Mouse (Mus musculus): Measurements from ENCODE around the gene Tspan9. TPM values are rescaled to one million over a fixed set of nuclear protein-coding genes. Genes with fewer than 3 reads are reported as not detected.

Tspan9 gene
- polyA plus RNA-seq, 1 experiment from 2014 or later, result 68.2 TPM

- DNase-seq (ENCODE audit: low spot score) (no peak), ATAC-seq (ENCODE audit: insufficient number of reproducible peaks, low FRiP score, low TSS enrichment, low read depth) (no peak)
- Histone ChIP-seq H3K4me2 (ENCODE audit: low read depth, severe bottlenecking) (peak overlapping the region; percentile 100), H3K27me3 (ENCODE audit: control insufficient read depth, insufficient read depth, low read length) (peaks cover 4% of the 10 kb centered on the region; the same call in 1 of the 2 replicates), H3K4me1 (ENCODE audit: control insufficient read depth, insufficient read depth, low read length) (peaks cover 44% of the 10 kb centered on the region), H3K4me3 (ENCODE audit: low read depth, low read length) (peak overlapping the region; percentile 51), H3K27ac (replicated peaks; ENCODE audit: low read depth, low read length) (no peak overlapping the region), H3K9ac (ENCODE audit: low read length) (peak overlapping the region; percentile 17), H3K36me3 (ENCODE audit: control insufficient read depth, insufficient read depth, low read length) (no peaks in the 10 kb centered on the region), H3K9me3 (ENCODE audit: control insufficient read depth, low read length) (no peaks in the 10 kb centered on the region)
- WGBS, result 39% methylated on average over 11 of the region's 11 CpGs
These were observed 110.1 kb downstream of the Tspan9 start for GRCm38 (mm10) chr6:128033172-128033867.

GRCm38 (mm10) chr6:128032252-128033171, 110.9 kb downstream of the Tspan9 start:
- peaks cover 40% of the 10 kb centered on the region for H3K4me1 ChIP-seq (ENCODE audit: control insufficient read depth, insufficient read depth, low read length)
- H3K4me3 ChIP-seq (ENCODE audit: low read depth, low read length), result peak overlapping the region; percentile 51; the same call in 1 of the 2 replicates

GRCm38 (mm10) chr6:128031584-128031983, 111.8 kb downstream of the Tspan9 start:
- no peak for DNase-seq (ENCODE audit: low spot score)
- no peak for ATAC-seq (ENCODE audit: insufficient number of reproducible peaks, low FRiP score, low TSS enrichment, low read depth)
- Histone ChIP-seq H3K27ac (replicated peaks; ENCODE audit: low read depth, low read length) (no peak overlapping the region), H3K9me3 (ENCODE audit: control insufficient read depth, low read length) (no peaks in the 10 kb centered on the region), H3K27me3 (ENCODE audit: control insufficient read depth, insufficient read depth, low read length) (peaks cover 4% of the 10 kb centered on the region; the same call in 1 of the 2 replicates), H3K4me1 (ENCODE audit: control insufficient read depth, insufficient read depth, low read length) (peaks cover 36% of the 10 kb centered on the region), H3K36me3 (ENCODE audit: control insufficient read depth, insufficient read depth, low read length) (no peaks in the 10 kb centered on the region), H3K4me2 (ENCODE audit: low read depth, severe bottlenecking) (no peak overlapping the region), H3K9ac (ENCODE audit: low read length) (no peak overlapping the region), H3K4me3 (ENCODE audit: low read depth, low read length) (no peak overlapping the region)
- 74% methylated on average over 2 of the region's 2 CpGs for WGBS

More at GRCm38 (mm10) chr6:128032252-128033171, 110.9 kb downstream of the Tspan9 start:
- Histone ChIP-seq H3K4me2 (ENCODE audit: low read depth, severe bottlenecking) (peak overlapping the region; percentile 100), H3K27ac (replicated peaks; ENCODE audit: low read depth, low read length) (no peak overlapping the region), H3K9ac (ENCODE audit: low read length) (no peak overlapping the region; the same call in 1 of the 2 replicates), H3K9me3 (ENCODE audit: control insufficient read depth, low read length) (no peaks in the 10 kb centered on the region), H3K36me3 (ENCODE audit: control insufficient read depth, insufficient read depth, low read length) (no peaks in the 10 kb centered on the region), H3K27me3 (ENCODE audit: control insufficient read depth, insufficient read depth, low read length) (peaks cover 4% of the 10 kb centered on the region; the same call in 1 of the 2 replicates)
- WGBS, result 30% methylated on average over 16 of the region's 16 CpGs
- DNase-seq (ENCODE audit: low spot score) (peak; percentile 94), ATAC-seq (ENCODE audit: insufficient number of reproducible peaks, low FRiP score, low TSS enrichment, low read depth) (no peak)

- no peak overlapping the region for H3K4me3 ChIP-seq (ENCODE audit: low read depth, low read length)
- H3K27ac ChIP-seq (replicated peaks; ENCODE audit: low read depth, low read length), result no peak overlapping the region
- no peaks in the 10 kb centered on the region for H3K9me3 ChIP-seq (ENCODE audit: control insufficient read depth, low read length)
- H3K36me3 ChIP-seq (ENCODE audit: control insufficient read depth, insufficient read depth, low read length), result no peaks in the 10 kb centered on the region
- H3K4me2 ChIP-seq (ENCODE audit: low read depth, severe bottlenecking), result no peak overlapping the region
- peaks cover 31% of the 10 kb centered on the region for H3K4me1 ChIP-seq (ENCODE audit: control insufficient read depth, insufficient read depth, low read length)
- H3K27me3 ChIP-seq (ENCODE audit: control insufficient read depth, insufficient read depth, low read length), result peaks cover 4% of the 10 kb centered on the region; the same call in 1 of the 2 replicates
- WGBS, result 79% methylated on average over 4 of the region's 4 CpGs
- H3K9ac ChIP-seq (ENCODE audit: low read length), result no peak overlapping the region
- no peak for ATAC-seq (ENCODE audit: insufficient number of reproducible peaks, low FRiP score, low TSS enrichment, low read depth)
- no peak for DNase-seq (ENCODE audit: low spot score)
These were observed 112.3 kb downstream of the Tspan9 start for GRCm38 (mm10) chr6:128031096-128031495.

GRCm38 (mm10) chr6:128030475-128030874, 112.9 kb downstream of the Tspan9 start:
- H3K27ac ChIP-seq (replicated peaks; ENCODE audit: low read depth, low read length), result no peak overlapping the region
- 78% methylated on average over 6 of the region's 6 CpGs for WGBS

GRCm38 (mm10) chr6:128029517-128030348, 113.7 kb downstream of the Tspan9 start:
- H3K27me3 ChIP-seq (ENCODE audit: control insufficient read depth, insufficient read depth, low read length), result peaks cover 4% of the 10 kb centered on the region; the same call in 1 of the 2 replicates

More at GRCm38 (mm10) chr6:128030475-128030874, 112.9 kb downstream of the Tspan9 start:
- Histone ChIP-seq H3K4me2 (ENCODE audit: low read depth, severe bottlenecking) (no peak overlapping the region), H3K9ac (ENCODE audit: low read length) (no peak overlapping the region), H3K4me1 (ENCODE audit: control insufficient read depth, insufficient read depth, low read length) (peaks cover 28% of the 10 kb centered on the region), H3K9me3 (ENCODE audit: control insufficient read depth, low read length) (no peaks in the 10 kb centered on the region), H3K36me3 (ENCODE audit: control insufficient read depth, insufficient read depth, low read length) (no peaks in the 10 kb centered on the region), H3K27me3 (ENCODE audit: control insufficient read depth, insufficient read depth, low read length) (peaks cover 4% of the 10 kb centered on the region; the same call in 1 of the 2 replicates), H3K4me3 (ENCODE audit: low read depth, low read length) (no peak overlapping the region)
- DNase-seq (ENCODE audit: low spot score) (no peak), ATAC-seq (ENCODE audit: insufficient number of reproducible peaks, low FRiP score, low TSS enrichment, low read depth) (no peak)

GRCm38 (mm10) chr6:128028116-128028940, 115.1 kb downstream of the Tspan9 start:
- Histone ChIP-seq H3K27ac (replicated peaks; ENCODE audit: low read depth, low read length) (no peak overlapping the region), H3K4me2 (ENCODE audit: low read depth, severe bottlenecking) (no peak overlapping the region), H3K36me3 (ENCODE audit: control insufficient read depth, insufficient read depth, low read length) (no peaks in the 10 kb centered on the region), H3K9me3 (ENCODE audit: control insufficient read depth, low read length) (no peaks in the 10 kb centered on the region), H3K9ac (ENCODE audit: low read length) (no peak overlapping the region), H3K4me1 (ENCODE audit: control insufficient read depth, insufficient read depth, low read length) (peaks cover 21% of the 10 kb centered on the region), H3K27me3 (ENCODE audit: control insufficient read depth, insufficient read depth, low read length) (peaks cover under 1% of the 10 kb centered on the region; the same call in 1 of the 2 replicates), H3K4me3 (ENCODE audit: low read depth, low read length) (no peak overlapping the region)
- ATAC-seq (ENCODE audit: insufficient number of reproducible peaks, low FRiP score, low TSS enrichment, low read depth) (no peak), DNase-seq (ENCODE audit: low spot score) (peak; percentile 77)
- WGBS, result 32% methylated on average over 10 of the region's 10 CpGs

More at GRCm38 (mm10) chr6:128029517-128030348, 113.7 kb downstream of the Tspan9 start:
- H3K4me1 ChIP-seq (ENCODE audit: control insufficient read depth, insufficient read depth, low read length), result peaks cover 28% of the 10 kb centered on the region
- no peak overlapping the region for H3K4me2 ChIP-seq (ENCODE audit: low read depth, severe bottlenecking)
- WGBS, result 90% methylated on average over 9 of the region's 9 CpGs
- no peaks in the 10 kb centered on the region for H3K9me3 ChIP-seq (ENCODE audit: control insufficient read depth, low read length)
- H3K36me3 ChIP-seq (ENCODE audit: control insufficient read depth, insufficient read depth, low read length), result no peaks in the 10 kb centered on the region
- H3K27ac ChIP-seq (replicated peaks; ENCODE audit: low read depth, low read length), result no peak overlapping the region
- no peak overlapping the region for H3K4me3 ChIP-seq (ENCODE audit: low read depth, low read length)
- DNase-seq (ENCODE audit: low spot score) (no peak), ATAC-seq (ENCODE audit: insufficient number of reproducible peaks, low FRiP score, low TSS enrichment, low read depth) (no peak)
- H3K9ac ChIP-seq (ENCODE audit: low read length), result no peak overlapping the region

Measured in limb, embryonic 11.5 days (tissue).